Mouse (Mus musculus) cerebellum, adult (tissue): ENCODE measurements around the gene Fam136a.
A peak's percentile ranks its signal among the peaks of the same experiment; 100 is the strongest.
"Not testable (repeated sequence)": the region's sequence is repeated elsewhere in the genome, so short reads cannot be mapped to it uniquely, and the experiment has no call there.

ENCODE experiments used
- ATAC-seq: cut with Nextera tagmentation; 2 replicates; pipeline ENCODE4 v1.9.2; 2017; ENCODE audit warnings: mild to moderate bottlenecking, moderate library complexity, mixed read lengths; ENCODE audit not compliant: insufficient number of reproducible peaks, low FRiP score, low TSS enrichment

Fam136a gene

GRCm38 (mm10) chr6:86366125-86366852 lies 843 bp downstream of the Fam136a start:
- 0 out of 2 replicates have a peak, but pooled peaks have one; percentile 2 for ATAC-seq

- no peak for ATAC-seq
Measured at GRCm38 (mm10) chr6:86366853-86367249, 1.4 kb downstream of the Fam136a start.

- ATAC-seq, result no peak
Measured at GRCm38 (mm10) chr6:86368479-86368878, 3.0 kb downstream of the Fam136a start.

- ATAC-seq, result no peak
Measured at GRCm38 (mm10) chr6:86370093-86370713, 4.8 kb downstream of the Fam136a start.

GRCm38 (mm10) chr6:86370764-86371339 lies 5.4 kb downstream of the Fam136a start, which contains the start of gene Snrpg:
Gene Snrpg, plus strand, starts transcription at chr6:86371304.
- no peak for ATAC-seq

- peak; percentile 97 for ATAC-seq
Measured at GRCm38 (mm10) chr6:86371340-86371911, 6.0 kb downstream of the Fam136a start.

GRCm38 (mm10) chr6:86371950-86372516 lies 6.6 kb downstream of the Fam136a start:
- no peak for ATAC-seq

- ATAC-seq, result no peak
Measured at GRCm38 (mm10) chr6:86373556-86373955, 8.1 kb downstream of the Fam136a start.

GRCm38 (mm10) chr6:86378341-86378740 lies 12.9 kb downstream of the Fam136a start:
- no peak for ATAC-seq

- ATAC-seq, result not testable (repeated sequence)
Measured at GRCm38 (mm10) chr6:86380112-86380511, 14.7 kb downstream of the Fam136a start.

- ATAC-seq, result no peak
Measured at GRCm38 (mm10) chr6:86382551-86382950, 17.1 kb downstream of the Fam136a start.

- no peak for ATAC-seq
Measured at GRCm38 (mm10) chr6:86383370-86383769, 17.9 kb downstream of the Fam136a start.

- no peak for ATAC-seq
Measured at GRCm38 (mm10) chr6:86384692-86385091, 19.2 kb downstream of the Fam136a start.

GRCm38 (mm10) chr6:86385362-86386104 lies 20.1 kb downstream of the Fam136a start:
- no peak for ATAC-seq

- no peak for ATAC-seq
Measured at GRCm38 (mm10) chr6:86387313-86387712, 21.9 kb downstream of the Fam136a start.

- ATAC-seq, result no peak
Measured at GRCm38 (mm10) chr6:86388461-86388860, 23.0 kb downstream of the Fam136a start.

GRCm38 (mm10) chr6:86391326-86391725 lies 25.9 kb downstream of the Fam136a start:
- ATAC-seq, result no peak

GRCm38 (mm10) chr6:86393187-86393586 lies 27.7 kb downstream of the Fam136a start:
- no peak for ATAC-seq

GRCm38 (mm10) chr6:86394078-86394720 lies 28.8 kb downstream of the Fam136a start:
- ATAC-seq, result no peak

GRCm38 (mm10) chr6:86395021-86395420 lies 29.6 kb downstream of the Fam136a start:
- no peak for ATAC-seq
